Mouse (Mus musculus) C2C12 (cell line): ENCODE measurements around the gene 1110002E22Rik.

ENCODE experiments used
- CEBPB ChIP-seq: IDR thresholded peaks from one replicate; pipeline ENCODE4 v1.6.1; 2011; ENCODE audit warnings: low read depth, mild to moderate bottlenecking, control low read depth, moderate library complexity
- CTCF ChIP-seq: IDR thresholded peaks from one replicate; pipeline ENCODE4 v1.5.1; 2011; ENCODE audit not compliant: control insufficient read depth, insufficient read depth, insufficient read length
- FOSL1 ChIP-seq: IDR thresholded peaks from one replicate; pipeline ENCODE4 v1.8.0; 2011; ENCODE audit warnings: mild to moderate bottlenecking, low read length; ENCODE audit not compliant: poor library complexity, insufficient read depth, severe bottlenecking
- MAX ChIP-seq: IDR thresholded peaks from one replicate; pipeline ENCODE4 v1.6.1; 2011; ENCODE audit warnings: mild to moderate bottlenecking, control low read depth
- MYOG ChIP-seq: IDR thresholded peaks from one replicate; pipeline ENCODE4 v1.6.1; 2011; ENCODE audit not compliant: control insufficient read depth, insufficient read length; ENCODE audit errors: extremely low read depth
- USF1 ChIP-seq: IDR thresholded peaks from one replicate; pipeline ENCODE4 v1.6.1; 2011; ENCODE audit warnings: low read depth, mild to moderate bottlenecking, control low read depth, moderate library complexity

DNA sequence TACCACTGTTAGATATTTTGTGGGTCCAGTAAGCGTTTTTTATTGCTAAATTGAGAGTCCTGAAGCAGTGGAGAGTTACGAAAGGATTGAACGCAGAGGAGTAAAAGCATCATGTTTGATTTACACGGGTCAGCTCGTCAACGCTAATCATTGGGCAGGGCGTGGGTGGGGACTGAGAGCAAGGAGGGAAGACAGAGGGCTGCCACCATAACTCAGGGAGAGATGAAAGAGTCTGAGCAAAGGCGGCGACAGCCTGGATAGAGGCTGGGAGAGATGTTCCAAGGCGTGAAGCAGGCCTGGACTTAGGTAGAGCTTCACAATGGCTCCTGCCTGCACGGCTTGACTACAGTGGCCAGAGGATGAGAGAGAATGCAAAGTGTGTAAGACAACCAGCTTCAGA lies 14.1 kb upstream of the 1110002E22Rik start:
- TF ChIP-seq CTCF (no peak), USF1 (no peak), MAX (no peak), CEBPB (no peak), MYOG (no peak), FOSL1 (no peak)
